Mouse (Mus musculus): ENCODE data around the gene Atp5s.

The Atp5s gene

DNA sequence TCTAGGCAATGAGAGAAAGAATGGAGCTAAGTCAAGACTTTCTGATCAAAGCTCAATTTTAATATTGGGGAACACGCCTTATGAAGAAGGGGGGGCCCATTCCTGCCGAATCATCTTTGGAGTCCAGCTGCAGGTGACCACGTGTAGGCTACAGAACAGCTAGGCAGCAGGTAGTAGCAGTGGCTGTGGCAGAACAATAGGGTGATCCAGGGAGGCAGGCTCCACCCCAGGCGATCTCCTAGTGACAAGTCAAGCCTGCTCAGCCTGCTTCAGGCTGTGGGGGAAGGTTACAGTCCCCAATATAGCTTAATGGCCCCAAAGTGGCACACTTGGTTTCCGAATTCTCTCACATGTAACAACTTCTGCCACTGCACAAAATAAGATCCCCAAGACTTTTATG is 7.5 kb downstream of the Atp5s start:
- DNase-seq (ENCODE audit: extremely low read depth, low read depth), result no peak

DNA sequence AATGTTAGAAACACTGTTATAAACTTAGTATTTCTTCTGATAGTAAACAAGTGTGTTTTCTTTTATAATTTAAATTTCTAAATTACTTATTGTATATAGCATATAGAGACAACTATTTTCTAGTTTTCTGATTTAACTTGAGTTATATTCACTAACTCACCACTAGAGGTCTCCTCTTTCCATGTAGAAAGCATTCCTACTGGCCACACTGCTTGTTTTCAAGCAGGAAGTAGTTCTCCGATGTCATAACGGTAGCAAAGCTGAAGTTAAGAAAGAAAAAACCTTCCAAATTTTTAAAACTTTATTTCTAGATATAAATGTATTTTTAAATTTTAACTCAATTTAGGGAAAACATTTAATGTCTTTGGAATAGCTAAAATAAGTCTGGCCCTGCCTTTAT is 8.8 kb downstream of the Atp5s start:
- DNase-seq (ENCODE audit: extremely low read depth, low read depth), result peak; percentile 71

DNA sequence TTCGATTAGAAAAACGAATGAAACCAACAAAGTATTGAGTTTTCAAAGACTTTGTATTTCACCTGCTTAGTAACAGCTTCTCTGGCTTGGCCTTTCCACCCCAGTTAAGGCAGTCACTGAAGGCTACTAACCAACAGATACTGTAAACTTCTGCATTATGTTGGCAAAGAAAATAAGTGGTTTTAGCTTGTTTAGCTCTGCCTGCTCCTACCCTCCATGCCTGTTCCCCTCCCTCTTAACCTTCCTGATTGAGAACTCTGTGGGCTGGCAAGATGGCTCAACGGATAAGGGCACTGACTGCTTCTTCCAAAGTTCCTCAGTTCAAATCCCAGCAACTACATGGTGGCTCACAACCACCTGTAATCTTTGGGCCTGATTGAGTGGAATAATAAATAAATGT is 9.2 kb downstream of the Atp5s start:
- no peak for DNase-seq (ENCODE audit: extremely low read depth, low read depth)

DNA sequence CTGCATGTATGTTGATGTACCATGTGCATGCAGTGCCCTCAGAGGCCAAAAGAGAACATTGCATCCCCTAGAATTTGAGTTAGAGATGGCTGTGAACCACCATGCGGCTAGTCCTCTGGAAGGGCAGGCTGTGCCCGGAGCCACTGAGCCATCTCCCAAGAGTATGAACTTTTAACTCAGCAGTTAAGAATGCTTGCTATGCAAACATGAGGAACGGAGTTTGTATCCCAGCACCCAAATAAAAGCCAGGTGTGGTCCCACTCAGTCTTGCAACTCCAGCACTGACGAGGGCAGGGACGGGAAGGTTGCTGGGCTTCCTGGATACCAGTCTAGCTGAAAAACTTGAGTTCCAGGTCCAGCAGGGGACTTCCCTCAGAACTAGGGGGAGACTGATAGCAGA is 17.2 kb downstream of the Atp5s start:
- no peak for DNase-seq (ENCODE audit: extremely low read depth, low read depth)

DNA sequence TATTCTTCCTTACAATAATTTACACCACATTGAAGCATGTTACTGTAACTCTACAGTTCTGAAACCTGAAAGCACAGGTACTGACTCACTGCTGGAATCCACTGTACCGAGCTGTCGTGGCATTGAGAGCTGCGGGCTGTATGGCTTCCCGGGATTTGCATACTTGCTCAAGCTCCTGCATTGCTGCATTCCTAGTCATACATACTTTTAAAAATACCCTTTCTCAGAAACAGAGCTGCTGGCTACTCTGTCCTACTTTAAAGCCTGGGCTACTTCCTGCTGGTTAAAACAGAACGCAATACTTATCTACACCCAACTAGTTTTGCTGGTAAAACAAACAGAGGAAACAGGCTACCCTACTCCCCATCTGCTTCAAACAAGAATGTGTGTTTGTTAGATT is 19.4 kb downstream of the Atp5s start:
- no peak for DNase-seq (ENCODE audit: extremely low read depth, low read depth)

DNA sequence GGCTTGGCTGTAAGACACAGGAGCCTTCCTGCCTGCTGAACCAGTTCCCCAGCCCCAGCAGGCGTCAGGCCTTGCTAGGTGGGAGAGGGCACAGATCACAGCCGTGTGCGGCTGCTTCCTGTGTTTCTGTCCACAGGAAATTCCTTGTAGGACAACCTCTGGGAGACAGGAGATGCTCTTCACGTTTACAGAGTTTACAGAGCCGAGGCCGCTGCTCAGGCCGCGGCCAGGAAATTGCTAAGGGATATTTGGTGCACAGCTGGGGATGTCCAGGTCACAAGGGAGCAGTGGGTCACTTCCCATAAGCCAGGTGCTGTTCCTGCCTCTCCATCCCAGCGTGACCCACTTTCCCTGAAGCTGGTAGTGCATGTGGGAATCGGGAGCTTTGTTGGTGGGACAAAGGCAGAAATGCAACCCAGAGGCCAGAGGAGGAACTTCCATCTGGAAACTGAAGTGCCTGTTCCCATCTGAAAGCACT is 27.2 kb downstream of the Atp5s start:
- DNase-seq (ENCODE audit: extremely low read depth, low read depth), result no peak

DNA sequence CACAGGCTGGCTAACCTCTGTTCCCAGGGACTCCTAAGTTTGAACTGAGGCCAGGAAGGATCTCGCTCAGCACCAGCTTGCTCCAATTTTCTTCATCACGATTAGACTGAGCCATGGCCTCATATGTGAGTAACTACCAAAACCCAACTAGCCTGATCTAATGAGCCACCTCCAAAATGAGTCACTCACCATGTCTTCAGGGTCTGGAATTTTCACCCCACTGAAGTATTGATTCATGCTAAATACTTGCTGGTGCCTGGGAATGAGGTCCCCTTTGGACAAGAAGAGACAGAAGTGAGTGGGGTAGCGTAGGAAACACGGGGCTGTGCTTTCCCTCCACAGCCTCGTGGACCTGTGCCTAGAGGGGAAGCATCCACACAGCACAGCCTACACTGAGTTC is 29.2 kb downstream of the Atp5s start:
- no peak for DNase-seq (ENCODE audit: extremely low read depth, low read depth)

DNA sequence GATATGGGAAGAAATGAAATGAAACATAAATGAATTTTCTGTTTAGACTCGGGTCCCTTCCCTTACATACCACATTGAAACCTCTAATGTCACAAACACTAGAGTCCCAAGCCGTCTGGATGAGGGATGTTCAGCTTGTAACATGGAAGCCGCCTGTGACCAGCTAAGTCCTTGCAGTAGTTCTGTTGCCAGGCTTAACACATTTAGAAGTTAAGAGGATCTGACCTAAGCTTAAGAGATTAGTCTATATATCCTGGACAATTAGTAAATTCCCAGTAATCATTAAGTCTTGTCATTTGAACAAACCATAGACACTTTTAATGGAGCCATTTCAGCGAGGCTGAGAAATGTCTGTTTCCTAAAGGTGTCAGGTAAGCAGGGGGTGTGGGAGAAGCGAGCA is 31.3 kb downstream of the Atp5s start:
- DNase-seq (ENCODE audit: extremely low read depth, low read depth), result no peak

DNA sequence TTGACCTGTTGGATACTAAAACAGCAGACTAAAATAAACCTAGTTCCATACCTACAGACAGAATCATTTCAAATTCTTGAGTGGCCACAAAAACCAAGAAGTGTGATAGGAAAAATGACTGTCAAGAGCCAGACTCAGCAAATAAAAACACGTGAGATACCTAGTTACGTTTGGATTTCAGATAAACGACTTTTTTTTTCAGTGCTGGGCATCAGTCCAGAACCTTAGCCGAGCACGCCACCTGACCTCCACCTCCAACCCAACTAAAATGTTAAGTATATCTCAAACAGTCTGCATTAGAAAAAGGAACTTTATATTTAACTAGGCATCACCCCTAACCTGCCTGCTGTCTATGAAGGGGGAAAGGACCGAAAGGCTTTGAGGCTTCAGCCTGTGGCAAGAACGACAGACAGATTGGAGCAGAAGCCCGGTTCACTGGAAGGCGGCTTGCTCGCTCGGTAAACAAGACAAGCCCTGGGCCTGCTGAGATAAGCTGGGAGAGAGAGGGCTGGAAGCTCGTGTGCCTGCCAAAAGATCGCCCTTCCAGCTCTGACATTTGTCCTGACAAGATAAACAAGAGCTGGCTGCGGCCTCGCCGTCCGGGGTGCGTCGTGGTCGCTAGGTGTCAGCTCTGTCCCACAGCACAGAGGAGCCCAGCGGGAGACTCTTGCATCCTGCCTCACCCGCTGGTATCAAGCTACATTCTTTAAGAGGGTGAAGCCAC is 32.8 kb downstream of the Atp5s start:
- DNase-seq (ENCODE audit: extremely low read depth, low read depth), result peak; percentile 98

DNA sequence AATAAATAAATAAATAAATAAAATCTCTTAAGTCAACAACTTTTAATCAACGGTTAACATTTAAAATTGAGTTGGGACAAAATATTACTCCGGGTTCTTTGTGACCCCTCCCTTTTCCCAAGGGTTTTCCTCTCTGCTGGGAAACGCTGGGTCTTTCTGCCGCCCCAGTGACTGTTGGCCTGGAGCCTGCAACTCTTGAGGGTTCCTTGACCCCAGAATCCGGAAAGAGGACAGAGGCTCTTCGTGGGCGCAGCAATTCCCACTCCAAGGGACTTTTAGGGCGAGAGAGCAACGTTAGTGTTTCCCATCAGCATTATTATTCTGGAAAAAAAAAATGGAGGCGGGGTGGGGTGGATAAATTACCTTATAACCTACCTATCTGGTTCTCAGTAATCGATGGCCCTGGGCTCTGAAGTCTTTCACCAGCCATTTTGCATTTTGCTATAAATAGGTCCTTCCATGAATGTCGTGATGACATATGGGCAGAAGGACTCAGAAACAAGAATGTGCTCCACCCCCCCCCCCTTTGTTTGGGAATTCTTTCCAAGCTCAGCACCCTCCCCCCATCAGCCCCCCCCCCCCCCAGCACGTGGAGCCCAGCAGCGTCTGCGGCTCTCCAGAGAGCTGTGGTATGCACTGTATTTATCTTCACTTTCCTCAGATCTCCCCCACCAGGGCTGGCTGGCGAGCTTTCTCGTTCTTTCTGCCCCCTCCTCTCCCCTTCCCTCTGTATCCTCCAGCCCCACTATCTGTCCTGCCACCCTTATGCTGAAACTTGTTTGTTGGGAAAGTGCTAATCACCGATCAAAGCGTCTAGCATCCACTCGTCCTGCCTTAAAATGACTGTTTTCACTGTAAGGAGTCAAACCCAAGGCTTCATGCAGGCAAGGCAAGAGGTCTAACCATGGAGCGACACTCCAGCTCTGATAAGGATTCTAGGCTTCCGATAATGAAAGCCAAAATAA is 33.8 kb downstream of the Atp5s start:
- peak; percentile 51 for DNase-seq (ENCODE audit: extremely low read depth, low read depth)

DNA sequence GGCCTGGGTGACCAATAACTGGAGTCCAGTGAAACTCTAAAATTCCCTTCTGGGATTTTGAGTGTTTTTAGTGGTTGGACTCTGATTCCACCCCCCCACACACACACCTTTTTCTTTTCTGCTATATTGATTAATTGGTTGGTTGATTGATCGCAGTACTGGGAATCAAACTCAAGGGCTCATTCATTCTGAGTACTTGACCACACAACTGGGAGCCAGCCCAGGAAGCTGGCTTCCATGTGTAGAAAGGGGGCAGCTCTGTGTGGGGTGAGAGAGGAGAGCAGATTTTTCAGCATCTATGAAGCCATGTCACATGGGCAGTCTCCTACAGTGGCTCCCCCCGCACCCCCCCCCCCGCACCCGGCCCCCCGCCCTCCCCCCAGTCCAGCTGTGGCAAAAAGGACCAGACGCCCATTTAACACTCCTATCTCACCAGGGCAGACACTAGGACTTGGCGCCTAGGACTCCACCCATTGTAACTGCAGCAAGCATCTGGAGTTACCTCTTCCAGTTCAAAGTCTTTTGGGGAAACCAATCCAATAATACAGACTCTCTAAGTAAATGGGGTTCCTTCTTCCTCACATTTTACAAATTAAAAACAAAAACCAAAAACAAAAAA is 34.6 kb downstream of the Atp5s start:
- peak; percentile 79 for DNase-seq (ENCODE audit: extremely low read depth, low read depth)

DNA sequence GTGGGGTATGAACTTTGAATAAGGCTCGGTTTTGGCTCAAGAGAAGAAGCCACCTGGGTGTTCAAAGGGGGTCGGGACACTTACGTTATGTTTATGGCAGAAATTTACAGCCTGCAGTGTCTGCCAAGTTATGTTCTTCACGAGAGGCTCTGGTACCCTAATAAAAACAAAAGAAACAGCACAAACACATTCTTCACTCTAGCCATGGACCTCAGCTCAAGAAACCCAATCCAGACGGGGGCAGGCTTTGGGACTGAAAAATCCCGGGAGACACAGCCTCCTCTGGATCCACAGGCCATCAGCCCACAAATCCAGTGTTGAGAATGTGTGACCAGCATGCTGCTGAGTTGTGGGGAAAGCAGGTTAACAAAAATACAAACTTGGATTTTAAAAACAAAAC is 35.3 kb downstream of the Atp5s start:
- no peak for DNase-seq (ENCODE audit: extremely low read depth, low read depth)

DNA sequence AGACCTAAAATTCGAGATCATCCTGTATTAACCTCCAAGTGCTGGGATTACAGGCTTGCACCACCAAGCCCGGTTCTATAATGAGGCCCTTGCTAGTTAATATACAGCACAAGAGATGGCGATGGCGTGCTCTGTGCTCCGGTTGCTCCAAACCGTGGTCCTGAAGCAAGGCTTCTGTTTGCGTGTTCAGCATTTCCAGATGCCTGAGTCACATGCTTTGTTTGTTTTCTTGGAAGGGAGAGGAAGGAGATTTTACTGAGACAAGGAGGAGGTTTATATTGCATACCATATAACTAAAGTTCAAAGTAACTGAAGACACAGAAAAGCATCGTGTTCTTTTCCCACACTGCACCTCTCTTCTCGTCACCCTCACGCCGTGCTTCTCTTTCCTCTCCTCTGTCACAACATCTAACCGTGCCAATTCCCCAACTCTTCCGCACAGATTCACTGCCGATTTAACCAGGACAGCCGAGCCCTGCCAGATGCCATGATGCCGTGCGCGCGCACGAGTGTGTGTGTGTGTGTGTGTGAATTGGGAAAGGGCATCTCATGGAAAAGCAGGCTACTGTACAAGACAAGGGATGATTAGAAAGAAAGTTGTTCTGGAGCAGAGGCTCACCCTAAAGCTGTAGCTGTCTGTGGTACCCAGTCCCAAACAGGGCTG is 36.1 kb downstream of the Atp5s start:
- no peak for DNase-seq (ENCODE audit: extremely low read depth, low read depth)

DNA sequence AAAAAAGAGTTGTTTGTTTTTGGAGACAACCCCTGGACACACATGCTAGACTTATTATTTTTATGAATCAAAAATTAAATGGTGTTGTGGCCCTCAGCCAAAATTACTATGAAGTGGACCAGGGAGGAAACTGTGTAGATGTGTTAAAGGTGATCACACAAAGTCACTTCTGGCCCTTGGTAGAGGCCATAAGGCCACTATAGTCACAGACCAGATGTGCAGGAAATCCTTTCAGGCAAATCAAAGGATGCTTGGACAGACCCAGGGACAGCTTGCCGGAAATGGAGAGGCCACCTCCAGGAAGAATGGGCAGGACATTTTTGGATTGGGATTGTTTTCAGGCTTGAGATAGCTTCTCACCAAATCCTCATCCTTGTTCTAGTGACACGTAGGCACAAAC is 36.9 kb downstream of the Atp5s start:
- DNase-seq (ENCODE audit: extremely low read depth, low read depth), result no peak

DNA sequence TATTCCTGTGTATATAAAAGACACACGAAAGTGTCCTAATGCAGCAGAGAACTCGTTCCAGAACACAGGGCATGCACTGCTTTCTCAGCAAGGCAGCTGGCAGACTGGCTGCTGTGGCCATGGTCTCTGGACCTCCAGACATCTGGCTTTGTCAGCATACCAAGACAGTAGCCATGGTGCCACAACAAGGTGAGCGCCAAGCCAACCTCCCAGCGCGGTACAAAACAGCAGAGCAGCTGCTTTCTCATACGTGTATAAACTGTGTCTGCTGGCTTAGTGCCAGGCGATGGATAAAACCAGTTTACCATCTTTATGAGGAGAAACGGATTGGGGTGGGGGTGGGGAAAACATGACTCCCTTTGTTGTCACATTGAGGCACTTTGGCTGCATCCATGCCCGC is 40.8 kb downstream of the Atp5s start:
- no peak for DNase-seq (ENCODE audit: extremely low read depth, low read depth)

DNA sequence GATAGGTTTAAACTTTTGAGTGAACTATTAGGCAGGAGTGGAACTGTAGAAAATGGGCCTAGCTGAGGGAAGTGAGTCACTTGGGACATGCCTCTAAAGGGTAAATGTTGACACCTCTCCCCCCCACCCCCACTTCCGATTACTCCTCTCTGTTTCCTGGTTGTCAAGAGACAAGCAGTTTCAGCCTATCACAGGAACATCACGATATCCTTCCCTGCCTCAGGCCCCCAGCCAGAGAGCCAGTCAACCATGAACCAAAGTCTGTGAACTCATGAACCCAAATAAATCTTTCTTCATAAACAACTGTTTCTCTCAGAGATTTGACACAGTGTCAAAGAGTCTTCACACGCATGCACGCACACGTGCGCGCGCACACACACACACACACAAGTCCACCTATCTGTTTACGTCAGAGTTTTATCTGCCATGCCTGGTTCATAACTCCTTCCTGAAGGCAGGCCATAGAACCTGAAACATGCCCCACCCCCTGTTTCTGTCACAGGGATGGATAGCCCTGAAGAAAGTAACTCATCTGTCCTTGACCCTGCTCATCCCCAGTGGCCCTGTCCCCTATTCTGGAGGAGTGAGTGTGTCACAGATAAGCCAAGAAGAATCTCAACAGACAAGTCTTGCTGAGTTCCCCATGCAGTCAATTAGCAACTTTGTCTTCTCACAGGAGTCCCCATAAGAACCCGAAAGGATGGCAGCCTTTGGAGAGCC is 41.6 kb downstream of the Atp5s start:
- DNase-seq (ENCODE audit: extremely low read depth, low read depth), result no peak

DNA sequence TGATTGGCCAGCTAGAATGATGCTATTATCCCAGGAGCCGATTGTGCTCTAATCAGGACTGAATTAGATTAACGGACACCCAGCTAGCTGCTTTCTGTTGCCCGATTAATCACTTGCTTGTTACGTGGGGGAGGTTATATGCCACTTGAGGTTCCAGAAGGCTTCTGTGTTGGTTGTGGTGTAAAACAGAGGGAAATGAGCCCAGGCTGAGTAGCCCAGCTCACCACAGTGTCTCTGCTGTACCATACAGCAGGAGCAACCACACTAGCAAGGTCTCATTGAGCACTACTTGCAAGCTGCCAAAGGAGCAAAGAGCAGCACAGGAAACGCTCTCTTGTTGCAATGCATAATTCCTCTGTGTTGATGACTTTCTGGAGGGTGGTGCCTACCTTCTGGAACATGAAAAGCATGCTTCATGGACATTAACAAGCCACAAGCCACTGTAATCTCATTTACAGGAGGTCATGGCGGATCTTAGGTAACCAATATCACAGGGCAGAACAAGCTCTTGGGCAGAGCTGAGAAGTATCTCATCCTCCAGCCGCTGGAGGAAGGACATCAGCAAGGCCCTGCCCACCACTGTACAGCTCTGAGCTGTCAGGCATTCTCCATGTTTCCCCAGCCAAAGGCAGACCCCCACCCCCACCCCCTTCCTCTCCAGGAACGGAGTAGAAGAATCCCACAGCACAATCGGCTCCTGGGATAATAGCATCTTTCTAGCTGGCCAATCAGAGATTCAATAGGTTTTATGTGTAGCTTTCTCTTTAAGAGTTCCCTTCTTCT is 42.9 kb downstream of the Atp5s start:
- no peak for DNase-seq (ENCODE audit: extremely low read depth, low read depth)

DNA sequence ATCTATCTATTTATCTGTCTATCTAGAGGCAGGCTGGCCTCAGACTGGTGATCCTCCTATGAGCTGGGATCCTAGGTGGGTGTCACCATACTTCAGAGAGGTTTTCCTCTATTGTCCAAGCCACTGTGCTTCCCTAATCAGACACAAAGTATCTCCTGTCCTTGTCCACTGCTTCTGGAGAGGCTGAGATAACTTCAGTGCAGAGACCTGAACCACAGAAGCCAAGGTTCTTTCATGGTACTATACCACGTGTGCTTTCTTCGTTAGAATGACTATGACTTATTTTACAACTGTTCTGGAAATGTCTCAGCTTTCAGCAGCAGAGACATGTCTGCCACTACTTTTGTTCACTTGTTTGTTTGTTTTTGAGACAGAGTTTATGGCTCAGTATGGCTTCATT is 44.1 kb downstream of the Atp5s start:
- no peak for DNase-seq (ENCODE audit: extremely low read depth, low read depth)

DNA sequence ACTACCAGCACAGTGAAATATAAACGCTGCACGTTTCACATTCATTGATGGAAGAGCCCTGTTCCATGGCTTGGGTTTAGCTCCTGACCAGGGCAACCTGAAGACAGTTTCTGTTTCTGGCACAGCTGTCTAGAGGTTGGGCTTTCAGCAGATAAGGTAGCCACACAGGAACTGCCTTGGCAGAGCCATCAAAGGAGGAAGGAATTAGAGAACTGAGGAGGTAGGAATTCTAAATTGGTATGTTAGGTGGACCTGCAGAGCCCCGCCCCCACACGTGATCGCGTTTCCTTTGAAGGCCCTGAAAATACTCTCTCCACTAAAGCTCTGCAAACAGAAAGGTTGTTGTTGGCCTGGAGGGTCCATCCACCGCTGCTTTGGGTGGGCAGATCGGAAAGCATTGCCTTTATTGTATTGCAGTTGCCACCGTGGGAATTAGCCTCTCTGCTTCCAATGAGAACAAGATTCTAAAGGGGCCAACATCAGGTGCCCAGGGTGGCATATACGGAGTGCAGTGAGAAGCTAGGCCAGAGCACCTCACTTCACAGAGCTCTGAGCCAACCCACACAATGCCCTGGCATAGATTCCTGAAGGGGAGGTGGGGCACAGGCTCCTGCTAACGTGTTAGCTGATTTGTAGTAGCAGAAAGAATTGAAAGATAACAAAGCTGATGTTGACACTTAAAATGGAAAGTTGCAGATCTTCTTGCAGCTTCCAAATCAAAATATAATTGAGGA is 52.0 kb downstream of the Atp5s start:
- DNase-seq (ENCODE audit: extremely low read depth, low read depth), result no peak
